Mouse (Mus musculus): ENCODE measurements around the gene Serpina16.

DNA sequence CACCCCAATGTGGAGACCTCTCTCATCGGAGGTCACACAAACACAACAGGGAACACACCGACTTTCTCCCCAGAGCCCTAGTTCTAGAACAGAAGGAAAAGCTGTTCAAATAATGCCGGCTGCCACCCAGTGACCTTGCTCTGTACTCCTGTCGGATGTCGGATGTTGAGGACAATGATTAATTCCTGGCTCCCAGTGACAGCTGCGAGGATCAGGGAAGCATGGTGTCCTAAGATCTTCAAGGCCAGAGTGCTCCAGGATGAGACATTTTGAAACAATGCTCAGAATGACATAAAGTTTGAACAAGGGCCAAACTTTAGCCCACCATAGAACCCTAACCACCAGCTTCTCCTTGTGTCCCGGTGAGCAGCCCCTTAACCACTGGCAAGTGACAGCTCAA, 11.1 kb upstream of the Serpina16 start:
- TF ChIP-seq ZKSCAN1 (IDR thresholded peaks at IDR 0.05; ENCODE audit: low read depth, low read length) (no peak), GATA1 (IDR thresholded peaks at IDR 0.05; ENCODE audit: low read depth, low read length) (no peak), UBTF (IDR thresholded peaks at IDR 0.05; ENCODE audit: borderline replicate concordance, insufficient read depth, low read depth, low read length) (no peak), CTCF (IDR thresholded peaks at IDR 0.05 in 2 of 3, conservative IDR thresholded peaks at IDR 0.05 in 1 of 3; ENCODE audit: control insufficient read depth in 1 of 3, insufficient read depth in 1 of 3, low read depth in 2 of 3, low read length in 3 of 3, poor library complexity in 1 of 3, severe bottlenecking in 1 of 3) (no peak), EP300 (IDR thresholded peaks at IDR 0.05; ENCODE audit: low read depth in 1 of 2, low read length in 2 of 2) (no peak)

Measured in MEL (cell line).